Mouse (Mus musculus) naive thymus-derived CD4-positive, alpha-beta T cell, adult 5 months (primary cell): Measurements from ENCODE around the gene Slc1a3. TPM values are rescaled to one million over a fixed set of nuclear protein-coding genes. Genes with fewer than 3 reads are reported as not detected.

Experiments used
- polyA plus RNA-seq: library from polyadenylated mRNA; unstranded; fragments of 100-300 nt; shearing (Covaris generic); gene quantifications from one replicate; pipeline ENCODE4 v1.2.1, GENCODE M21; 2017

Gene Slc1a3
- polyA plus RNA-seq = 0.44 TPM

GRCm38 (mm10) chr15:8710146-8711006 lies at the start of gene Slc1a3:
TSS of gene Slc1a3 (minus strand) at chr15:8710764.

Other genes starting within 250 kb of the Slc1a3 start
- gene Gm2310, start 190.8 kb downstream of the Slc1a3 start, polyA plus RNA-seq = 0.31 TPM